Mouse (Mus musculus) monocyte, adult 59 days (primary cell): ENCODE measurements around the gene Akap17b. TPM values are rescaled to one million over a fixed set of nuclear protein-coding genes. Genes with fewer than 3 reads are reported as not detected.

Experiments used
- total RNA-seq, 2 experiments: library from RNA; stranded (reverse); gene quantifications; one replicate each; pipeline ENCODE4 v1.2.4; 2023

Akap17b gene
- 1 to 10 TPM; 1.0 to 1.1 TPM for total RNA-seq

GRCm38 (mm10) chrX:36644657-36645551 is at the start of gene Akap17b:
Gene Akap17b (minus strand): TSS chrX:36645395.

GRCm38 (mm10) chrX:36597707-36598389 is 47.3 kb downstream of the Akap17b start, which contains the start of gene Pgrmc1:
Gene Pgrmc1 (plus strand): TSS chrX:36598206.

Other genes with a start within 250 kb of the Akap17b start
- not detected for gene Gm6268, start 244.1 kb downstream of the Akap17b start, total RNA-seq
- not detected for gene Gm14569, start 153.6 kb downstream of the Akap17b start, total RNA-seq
- gene Pgrmc1, start 47.2 kb downstream of the Akap17b start, total RNA-seq: 10 to 100 TPM; 28.0 to 30.4 TPM
- 1 to 10 TPM; 5.8 to 6.8 TPM for gene Slc25a43, start 98.3 kb upstream of the Akap17b start, total RNA-seq
- 100 to 1,000 TPM; 498 to 522 TPM for gene Slc25a5, start 150.3 kb upstream of the Akap17b start, total RNA-seq
- 10 to 100 TPM; 64.4 to 75.3 TPM for gene Ube2a, start 228.5 kb upstream of the Akap17b start, total RNA-seq
- 10 to 100 TPM; 27.0 to 29.0 TPM for gene C330007P06Rik, start 228.7 kb upstream of the Akap17b start, total RNA-seq